Mouse (Mus musculus) G1E (cell line): ENCODE measurements at regions not wholly inside any gene's neighbourhood (a gene's known extent, or its start where the extent isn't known, plus 50 kb on each side); places are given as distances from the start of the nearest gene placed in this dataset.

Experiments
- CTCF ChIP-seq: IDR thresholded peaks from 2 replicates; pipeline ENCODE4 v1.5.1; 2012; ENCODE audit warnings: low read depth, low read length, inconsistent platforms, mixed read lengths
- GATA1 ChIP-seq: IDR thresholded peaks from 2 replicates; pipeline ENCODE4 v1.6.1; 2012; ENCODE audit warnings: borderline replicate concordance, low read length, inconsistent platforms, mixed read lengths
- GATA2 ChIP-seq: IDR thresholded peaks from 2 replicates; pipeline ENCODE4 v1.6.1; 2012; ENCODE audit warnings: low read depth, low read length, inconsistent platforms, borderline replicate concordance
- POLR2AphosphoS5 ChIP-seq: IDR thresholded peaks from 2 replicates; pipeline ENCODE4 v1.6.1; 2012; ENCODE audit warnings: low read depth, low read length, inconsistent platforms; ENCODE audit not compliant: insufficient replicate concordance
- TAL1 ChIP-seq: conservative IDR thresholded peaks from 2 replicates; pipeline ENCODE4 v1.6.1; 2012; ENCODE audit warnings: low read depth, low read length, inconsistent platforms, mixed read lengths

DNA sequence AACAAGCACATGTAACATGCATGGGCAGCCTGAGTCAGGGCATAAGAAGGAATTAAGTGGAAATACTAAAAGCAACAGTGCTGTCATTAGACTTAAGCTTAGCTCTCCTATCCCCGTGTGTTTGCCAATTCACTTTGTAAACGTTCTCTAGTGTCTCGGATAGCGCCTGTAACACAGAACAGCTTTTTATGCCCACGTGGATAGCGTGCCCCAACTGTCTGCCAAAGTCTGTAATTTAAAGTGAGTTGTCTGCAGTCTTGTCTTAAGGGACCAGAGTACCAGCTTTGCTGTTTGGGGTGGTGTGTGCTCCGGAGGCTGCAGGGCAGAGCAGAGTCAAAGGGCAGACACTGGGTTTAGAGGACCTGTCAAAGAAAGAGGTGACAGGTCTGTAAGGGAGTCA lies 122.3 kb downstream of the Tex36 start:
- no peak for TF ChIP-seq CTCF
- no peak for TF ChIP-seq TAL1
- no peak for TF ChIP-seq GATA1
- no peak for TF ChIP-seq GATA2
- TF ChIP-seq POLR2AphosphoS5, result no peak
